Mouse (Mus musculus) layer of hippocampus, postnatal 25 days (tissue): ENCODE data around the gene Itpr2. TPM values are rescaled to one million over a fixed set of nuclear protein-coding genes. Genes with fewer than 3 reads are reported as not detected.

ENCODE experiments used
- DNase-seq, 2 experiments: peaks; one replicate each; pipeline ENCODE4 v3.0.0; 2022; ENCODE audit warnings: mixed read lengths in 2 of 2, low spot score in 1 of 2; ENCODE audit errors: extremely low spot score in 1 of 2
- total RNA-seq, 2 experiments: library from RNA; stranded (reverse); gene quantifications; 2 replicates each; pipeline ENCODE4 v1.2.3; 2021

The Itpr2 gene
- total RNA-seq, 2 experiments from 2014 or later, result 16.6 to 20.5 TPM

GRCm38 (mm10) chr6:146080546-146081512, 421.2 kb downstream of the Itpr2 start:
- no peak for DNase-seq

GRCm38 (mm10) chr6:146079734-146080443, 422.1 kb downstream of the Itpr2 start:
- no peak for DNase-seq

- peak; percentile 70 to 91 for DNase-seq
These were observed 422.8 kb downstream of the Itpr2 start for GRCm38 (mm10) chr6:146079261-146079660.

- no peak for DNase-seq
These were observed 423.9 kb downstream of the Itpr2 start for GRCm38 (mm10) chr6:146078136-146078535.

- no peak for DNase-seq
These were observed 424.7 kb downstream of the Itpr2 start for GRCm38 (mm10) chr6:146077124-146077889.

GRCm38 (mm10) chr6:146072842-146073241, 429.2 kb downstream of the Itpr2 start:
- no peak for DNase-seq

- DNase-seq, result no peak
These were observed 430.1 kb downstream of the Itpr2 start for GRCm38 (mm10) chr6:146071883-146072282.

Other genes with a start within 250 kb of the Itpr2 start
- gene Fgfr1op2, start 75.0 kb upstream of the Itpr2 start, total RNA-seq, result 100 to 1,000 TPM; 100 to 104 TPM
- 10 to 100 TPM; 35.2 to 44.2 TPM for gene Ints13, start 75.6 kb upstream of the Itpr2 start, total RNA-seq
- 10 to 100 TPM; 38.6 to 47.1 TPM for gene Med21, start 140.3 kb upstream of the Itpr2 start, total RNA-seq
- gene Tm7sf3, start 140.6 kb upstream of the Itpr2 start, total RNA-seq, result 10 to 100 TPM; 42.0 to 44.2 TPM
- 10 to 100 TPM; 21.4 to 22.2 TPM for gene Stk38l, start 222.8 kb upstream of the Itpr2 start, total RNA-seq